Mouse (Mus musculus) adrenal gland (tissue): ENCODE data around the gene H2-K1.
"Not testable (repeated sequence)": the region's sequence is repeated elsewhere in the genome, so short reads cannot be mapped to it uniquely, and the experiment has no call there.

Experiments used
- intact Hi-C: fragments of 180-260 bp; cut with DNase I; formaldehyde crosslinking; loops from one replicate; pipeline ENCODE4 v1.15.1; 2025

H2-K1 gene

GRCm38 (mm10) chr17:34028501-34029149 lies 28.5 kb upstream of the H2-K1 start:
- intact Hi-C loops, result no loop called here

- intact Hi-C loops, result no loop called here
Observed at GRCm38 (mm10) chr17:34027656-34028223, 27.6 kb upstream of the H2-K1 start, which contains the start of gene H2-Ke6. H2-Ke6 (minus strand) TSS chr17:34028060.

GRCm38 (mm10) chr17:34026917-34027655 lies 26.9 kb upstream of the H2-K1 start:
- intact Hi-C loops, result no loop called here

GRCm38 (mm10) chr17:34026221-34026620 lies 26.1 kb upstream of the H2-K1 start:
- intact Hi-C loops, result no loop called here

GRCm38 (mm10) chr17:34025756-34026151 lies 25.6 kb upstream of the H2-K1 start:
- intact Hi-C loops, result no loop called here

GRCm38 (mm10) chr17:34024861-34025755 lies 25.0 kb upstream of the H2-K1 start:
- intact Hi-C loops, result no loop called here

- intact Hi-C loops, result no loop called here
Observed at GRCm38 (mm10) chr17:34024317-34024821, 24.2 kb upstream of the H2-K1 start, which contains the start of gene Ring1. Ring1 (minus strand) TSS chr17:34024680.

- intact Hi-C loops, result no loop called here
Observed at GRCm38 (mm10) chr17:34023678-34024077, 23.5 kb upstream of the H2-K1 start.

- intact Hi-C loops, result no loop called here
Observed at GRCm38 (mm10) chr17:34022987-34023386, 22.8 kb upstream of the H2-K1 start.

- intact Hi-C loops, result no loop called here
Observed at GRCm38 (mm10) chr17:34022414-34022783, 22.3 kb upstream of the H2-K1 start.

- intact Hi-C loops, result loop anchor here (2.0 kb wide), 1 partner anchor 63 kb away; no protein-coding TSS in a partner anchor
Observed at GRCm38 (mm10) chr17:34021539-34022413, 21.6 kb upstream of the H2-K1 start.

- intact Hi-C loops, result no loop called here
Observed at GRCm38 (mm10) chr17:34013436-34013835, 13.3 kb upstream of the H2-K1 start.

GRCm38 (mm10) chr17:34010156-34010555 lies 10.0 kb upstream of the H2-K1 start:
- intact Hi-C loops, result no loop called here

GRCm38 (mm10) chr17:34006570-34006969 lies 6.4 kb upstream of the H2-K1 start:
- intact Hi-C loops, result no loop called here

- intact Hi-C loops, result no loop called here
Observed at GRCm38 (mm10) chr17:34003426-34003825, 3.3 kb upstream of the H2-K1 start.

GRCm38 (mm10) chr17:34000796-34001195 lies 649 bp upstream of the H2-K1 start:
- intact Hi-C loops, result not testable (repeated sequence)

GRCm38 (mm10) chr17:33999341-34000149 lies 602 bp downstream of the H2-K1 start:
- intact Hi-C loops, result no loop called here

- intact Hi-C loops, result not testable (repeated sequence)
Observed at GRCm38 (mm10) chr17:33998697-33999096, 1.4 kb downstream of the H2-K1 start.

GRCm38 (mm10) chr17:33997025-33997424 lies 3.1 kb downstream of the H2-K1 start:
- intact Hi-C loops, result not testable (repeated sequence)
